Mouse (Mus musculus): ENCODE measurements around the gene Adamtsl2.
A peak's percentile ranks its signal among the peaks of the same experiment; 100 is the strongest.

Adamtsl2 gene

GRCm38 (mm10) chr2:27120241-27120641 is 41.1 kb downstream of the Adamtsl2 start:
- DNase-seq, result no peak

- no peak for DNase-seq
Measured at GRCm38 (mm10) chr2:27121626-27122355, 42.6 kb downstream of the Adamtsl2 start.

GRCm38 (mm10) chr2:27122578-27122977 is 43.4 kb downstream of the Adamtsl2 start:
- no peak for DNase-seq

- DNase-seq, result no peak
Measured at GRCm38 (mm10) chr2:27123121-27123520, 43.9 kb downstream of the Adamtsl2 start.

- peak; percentile 25 for DNase-seq
Measured at GRCm38 (mm10) chr2:27125979-27126378, 46.8 kb downstream of the Adamtsl2 start.

- DNase-seq, result no peak
Measured at GRCm38 (mm10) chr2:27126496-27126895, 47.3 kb downstream of the Adamtsl2 start.

- DNase-seq, result no peak
Measured at GRCm38 (mm10) chr2:27128990-27129389, 49.8 kb downstream of the Adamtsl2 start.

GRCm38 (mm10) chr2:27135935-27136334 is 56.8 kb downstream of the Adamtsl2 start:
- DNase-seq, result no peak

- DNase-seq, result no peak
Measured at GRCm38 (mm10) chr2:27136336-27136735, 57.2 kb downstream of the Adamtsl2 start.

- DNase-seq, result no peak
Measured at GRCm38 (mm10) chr2:27136789-27137188, 57.6 kb downstream of the Adamtsl2 start.

GRCm38 (mm10) chr2:27138356-27138755 is 59.2 kb downstream of the Adamtsl2 start:
- no peak for DNase-seq

GRCm38 (mm10) chr2:27141950-27142693 is 62.9 kb downstream of the Adamtsl2 start, which contains the start of gene Fam163b:
Gene Fam163b (minus strand): TSS chr2:27142491.
- DNase-seq, result peak; percentile 35

- DNase-seq, result no peak
Measured at GRCm38 (mm10) chr2:27144957-27145356, 65.8 kb downstream of the Adamtsl2 start.

- no peak for DNase-seq
Measured at GRCm38 (mm10) chr2:27146840-27147239, 67.7 kb downstream of the Adamtsl2 start.

GRCm38 (mm10) chr2:27149457-27149856 is 70.3 kb downstream of the Adamtsl2 start:
- no peak for DNase-seq

- peak; percentile 66 for DNase-seq
Measured at GRCm38 (mm10) chr2:27154466-27155185, 75.4 kb downstream of the Adamtsl2 start.

GRCm38 (mm10) chr2:27156596-27156995 is 77.4 kb downstream of the Adamtsl2 start:
- no peak for DNase-seq
